Mouse (Mus musculus) liver, embryonic 12.5 days (tissue): ENCODE data around the gene Dbil5. TPM values are rescaled to one million over a fixed set of nuclear protein-coding genes. Genes with fewer than 3 reads are reported as not detected.

Experiments
- ATAC-seq: fragments of 200-750 bp; cut with Nextera tagmentation; 2 replicates; pipeline ENCODE4 v1.8.0; 2017; ENCODE audit warnings: moderate number of reproducible peaks, mild to moderate bottlenecking, moderate library complexity
- H3K27ac ChIP-seq: fragments of 300-500 bp; sonication (generic); 2 replicates; pipeline ENCODE4 v1.5.1; 2016; ENCODE audit warnings: mild to moderate bottlenecking
- H3K27me3 ChIP-seq: fragments of 300-500 bp; sonication (generic); replicated peaks from 2 replicates; pipeline ENCODE4 v1.6.1; 2016; ENCODE audit warnings: mild to moderate bottlenecking, moderate library complexity
- H3K36me3 ChIP-seq: fragments of 300-500 bp; sonication (generic); 2 replicates; pipeline ENCODE4 v1.6.1; 2016; ENCODE audit warnings: mild to moderate bottlenecking, moderate library complexity
- H3K4me1 ChIP-seq: fragments of 300-500 bp; sonication (generic); 2 replicates; pipeline ENCODE4 v1.6.1; 2016
- H3K4me2 ChIP-seq: fragments of 300-500 bp; sonication (generic); 2 replicates; pipeline ENCODE4 v1.6.1; 2016; ENCODE audit warnings: mild to moderate bottlenecking, moderate library complexity
- H3K4me3 ChIP-seq: fragments of 300-500 bp; sonication (generic); 2 replicates; pipeline ENCODE4 v1.5.1; 2016; ENCODE audit warnings: mild to moderate bottlenecking, moderate library complexity
- H3K9ac ChIP-seq: fragments of 300-500 bp; sonication (generic); 2 replicates; pipeline ENCODE4 v1.6.1; 2016; ENCODE audit warnings: mild to moderate bottlenecking, moderate library complexity
- H3K9me3 ChIP-seq: fragments of 300-500 bp; sonication (generic); replicated peaks from 2 replicates; pipeline ENCODE4 v1.6.1; 2016; ENCODE audit warnings: mild to moderate bottlenecking, moderate library complexity
- WGBS: fragments of 180-500 bp; shearing (Covaris S2); methylation state at CpG from one replicate; pipeline ENCODE4 v1.1.7; 2016; ENCODE audit not compliant: insufficient replicate concordance; 5-methylcytosine and 5-hydroxymethylcytosine counted together
- polyA plus RNA-seq: library from polyadenylated mRNA; unstranded; fragments of >200 nt; fragmentation: Nextera tagmentation; extraction: Ambion mirVana; gene quantifications from 2 replicates; pipeline ENCODE4 v1.2.1, GENCODE M21; 2016

Gene Dbil5
- polyA plus RNA-seq: 0.25 and 0.52 TPM in 2 replicates

- H3K27me3 ChIP-seq: no peaks in the 10 kb centered on the region
- ATAC-seq: peak; percentile 98
- H3K27ac ChIP-seq: peak within 1 kb of the TSS; percentile 83
- peaks cover 48% of the 10 kb centered on the region for H3K36me3 ChIP-seq
- H3K4me1 ChIP-seq: peaks cover 27% of the 10 kb centered on the region
- no peaks in the 10 kb centered on the region for H3K9me3 ChIP-seq
- H3K4me2 ChIP-seq: peak within 1 kb of the TSS; percentile 96
- H3K4me3 ChIP-seq: peak within 1 kb of the TSS; percentile 86
- under 1% methylated on average over 35 of the region's 35 CpGs for WGBS
- H3K9ac ChIP-seq: peak within 1 kb of the TSS; percentile 93
These were observed at the start of gene Dbil5, which contains the start of gene Gemin4 for GRCm38 (mm10) chr11:76217390-76217800. TSS of gene Dbil5 (plus strand) at chr11:76217608. TSS of gene Gemin4 (minus strand) at chr11:76217664.

- Histone ChIP-seq H3K36me3 (peaks cover 33% of the 10 kb centered on the region), H3K9ac (no peak overlapping the region), H3K27ac (no peak overlapping the region), H3K4me2 (no peak overlapping the region), H3K4me1 (0 out of 2 replicates have a peak, but pooled peaks cover 3% of the 10 kb centered on the region), H3K9me3 (no peaks in the 10 kb centered on the region), H3K4me3 (no peak overlapping the region), H3K27me3 (no peaks in the 10 kb centered on the region)
- no peak for ATAC-seq
- WGBS: 80% methylated on average over 3 of the region's 3 CpGs
These were observed 48.4 kb upstream of the Dbil5 start for GRCm38 (mm10) chr11:76168976-76169375.

- WGBS: 73% methylated on average over 5 of the region's 5 CpGs
- no peaks in the 10 kb centered on the region for H3K9me3 ChIP-seq
- H3K4me3 ChIP-seq: no peak overlapping the region
- H3K9ac ChIP-seq: no peak overlapping the region
- ATAC-seq: no peak
- H3K4me2 ChIP-seq: no peak overlapping the region
- peaks cover 35% of the 10 kb centered on the region for H3K36me3 ChIP-seq
- H3K4me1 ChIP-seq: 0 out of 2 replicates have a peak, but pooled peaks cover 3% of the 10 kb centered on the region
- H3K27me3 ChIP-seq: no peaks in the 10 kb centered on the region
- no peak overlapping the region for H3K27ac ChIP-seq
These were observed 47.2 kb upstream of the Dbil5 start for GRCm38 (mm10) chr11:76170207-76170606.

- Histone ChIP-seq H3K4me2 (peak overlapping the region; percentile 93), H3K27me3 (no peaks in the 10 kb centered on the region), H3K9ac (peak overlapping the region; percentile 84), H3K4me1 (peaks cover 17% of the 10 kb centered on the region), H3K27ac (peak overlapping the region; percentile 78), H3K4me3 (peak overlapping the region; percentile 94), H3K9me3 (no peaks in the 10 kb centered on the region), H3K36me3 (peaks cover 23% of the 10 kb centered on the region)
- WGBS: 2% methylated on average over 28 of the region's 28 CpGs
- peak; percentile 78 for ATAC-seq
These were observed 38.5 kb upstream of the Dbil5 start for GRCm38 (mm10) chr11:76178726-76179494.

GRCm38 (mm10) chr11:76179495-76180145 lies 37.8 kb upstream of the Dbil5 start, which contains the start of the genes Vps53 and Fam57a:
TSS of gene Vps53 (minus strand) at chr11:76179647.
TSS of gene Fam57a (plus strand) at chr11:76179671.
- Histone ChIP-seq H3K9ac (peak within 1 kb of the TSS; percentile 84), H3K4me1 (peaks cover 17% of the 10 kb centered on the region), H3K9me3 (no peaks in the 10 kb centered on the region), H3K27me3 (no peaks in the 10 kb centered on the region), H3K36me3 (peaks cover 18% of the 10 kb centered on the region), H3K27ac (peak within 1 kb of the TSS; percentile 78), H3K4me3 (peak within 1 kb of the TSS; percentile 94), H3K4me2 (peak within 1 kb of the TSS; percentile 93)
- peak; percentile 89 for ATAC-seq
- 0% methylated on average over 37 of the region's 37 CpGs for WGBS

GRCm38 (mm10) chr11:76180146-76180540 lies 37.3 kb upstream of the Dbil5 start:
- 10% methylated on average over 7 of the region's 7 CpGs for WGBS
- H3K4me2 ChIP-seq: peak overlapping the region; percentile 93
- H3K4me1 ChIP-seq: peaks cover 17% of the 10 kb centered on the region
- no peaks in the 10 kb centered on the region for H3K9me3 ChIP-seq
- ATAC-seq: no peak
- no peaks in the 10 kb centered on the region for H3K27me3 ChIP-seq
- H3K27ac ChIP-seq: peak overlapping the region; percentile 78
- peak overlapping the region; percentile 84 for H3K9ac ChIP-seq
- peaks cover 16% of the 10 kb centered on the region for H3K36me3 ChIP-seq
- peak overlapping the region; percentile 94 for H3K4me3 ChIP-seq

- H3K9me3 ChIP-seq: no peaks in the 10 kb centered on the region
- no peak overlapping the region for H3K27ac ChIP-seq
- peaks cover 7% of the 10 kb centered on the region for H3K4me1 ChIP-seq
- no peak for ATAC-seq
- H3K27me3 ChIP-seq: no peaks in the 10 kb centered on the region
- 77% methylated on average over 4 of the region's 4 CpGs for WGBS
- no peak overlapping the region for H3K4me3 ChIP-seq
- H3K9ac ChIP-seq: no peak overlapping the region
- peaks cover 10% of the 10 kb centered on the region for H3K36me3 ChIP-seq
- no peak overlapping the region for H3K4me2 ChIP-seq
These were observed 33.7 kb upstream of the Dbil5 start for GRCm38 (mm10) chr11:76183745-76184144.

- WGBS: 69% methylated on average over 6 of the region's 6 CpGs
- Histone ChIP-seq H3K27me3 (no peaks in the 10 kb centered on the region), H3K27ac (no peak overlapping the region), H3K9ac (no peak overlapping the region), H3K4me1 (no peaks in the 10 kb centered on the region), H3K4me2 (no peak overlapping the region), H3K36me3 (peaks cover 3% of the 10 kb centered on the region), H3K9me3 (no peaks in the 10 kb centered on the region), H3K4me3 (no peak overlapping the region)
- no peak for ATAC-seq
These were observed 30.5 kb upstream of the Dbil5 start for GRCm38 (mm10) chr11:76186908-76187307.

GRCm38 (mm10) chr11:76196275-76196976 lies 21.0 kb upstream of the Dbil5 start:
- Histone ChIP-seq H3K4me3 (no peak overlapping the region), H3K4me2 (no peak overlapping the region), H3K9me3 (no peaks in the 10 kb centered on the region), H3K27ac (no peak overlapping the region), H3K9ac (no peak overlapping the region), H3K27me3 (peaks cover 19% of the 10 kb centered on the region), H3K4me1 (peaks cover 4% of the 10 kb centered on the region), H3K36me3 (no peaks in the 10 kb centered on the region)
- 57% methylated on average over 8 of the region's 8 CpGs for WGBS
- no peak for ATAC-seq

GRCm38 (mm10) chr11:76196977-76197469 lies 20.4 kb upstream of the Dbil5 start:
- Histone ChIP-seq H3K36me3 (no peaks in the 10 kb centered on the region), H3K9ac (no peak overlapping the region), H3K27ac (no peak overlapping the region), H3K9me3 (no peaks in the 10 kb centered on the region), H3K27me3 (peaks cover 25% of the 10 kb centered on the region), H3K4me1 (peaks cover 10% of the 10 kb centered on the region), H3K4me3 (no peak overlapping the region), H3K4me2 (no peak overlapping the region)
- WGBS: 56% methylated on average over 8 of the region's 8 CpGs
- no peak for ATAC-seq

GRCm38 (mm10) chr11:76201761-76202674 lies 15.4 kb upstream of the Dbil5 start:
- Histone ChIP-seq H3K27ac (peak overlapping the region; percentile 4; the same call in 1 of the 2 replicates), H3K36me3 (peaks cover 4% of the 10 kb centered on the region; the same call in 1 of the 2 replicates), H3K9ac (peak overlapping the region; percentile 78), H3K4me2 (peak overlapping the region; percentile 97), H3K9me3 (no peaks in the 10 kb centered on the region), H3K27me3 (peaks cover 45% of the 10 kb centered on the region), H3K4me1 (peaks cover 22% of the 10 kb centered on the region), H3K4me3 (peak overlapping the region; percentile 67)
- under 1% methylated on average over 89 of the region's 90 CpGs for WGBS
- peak; percentile 96 for ATAC-seq
